Mouse (Mus musculus) intestine, embryonic 14.5 days (tissue): ENCODE results near the gene Sertad2. TPM values are rescaled to one million over a fixed set of nuclear protein-coding genes. Genes with fewer than 3 reads are reported as not detected.

Experiments
- ATAC-seq: fragments of 200-750 bp; cut with Nextera tagmentation; replicated peaks from 2 replicates; pipeline ENCODE4 v1.8.0; 2017; ENCODE audit warnings: low read depth, moderate number of reproducible peaks, moderate TSS enrichment, moderate library complexity; ENCODE audit not compliant: low FRiP score, low TSS enrichment
- DNase-seq: peaks from one replicate; pipeline ENCODE4 v3.0.0-alpha.2; 2018; ENCODE audit warnings: low spot score
- H3K27ac ChIP-seq: fragments of 300-500 bp; sonication (generic); 2 replicates; pipeline ENCODE4 v1.5.1; 2014; ENCODE audit warnings: low read depth, mild to moderate bottlenecking, control low read depth
- H3K27me3 ChIP-seq: fragments of 300-500 bp; sonication (generic); replicated peaks from 2 replicates; pipeline ENCODE4 v1.6.1; 2014; ENCODE audit warnings: low read length, control low read depth; ENCODE audit not compliant: control insufficient read depth, insufficient read depth
- H3K36me3 ChIP-seq: fragments of 300-500 bp; sonication (generic); 2 replicates; pipeline ENCODE4 v1.6.1; 2014; ENCODE audit warnings: low read length, control low read depth; ENCODE audit not compliant: control insufficient read depth, insufficient read depth
- H3K4me1 ChIP-seq: fragments of 300-500 bp; sonication (generic); replicated peaks from 2 replicates; pipeline ENCODE4 v1.6.1; 2014; ENCODE audit warnings: low read length, control low read depth, mixed read lengths; ENCODE audit not compliant: control insufficient read depth, insufficient read depth
- H3K4me2 ChIP-seq: fragments of 300-500 bp; sonication (generic); 2 replicates; pipeline ENCODE4 v1.6.1; 2014; ENCODE audit warnings: low read length
- H3K4me3 ChIP-seq: fragments of 300-500 bp; sonication (generic); 2 replicates; pipeline ENCODE4 v1.5.1; 2014; ENCODE audit warnings: low read depth, low read length, control low read depth, mixed read lengths
- H3K9ac ChIP-seq: fragments of 300-500 bp; sonication (generic); 2 replicates; pipeline ENCODE4 v1.6.1; 2014; ENCODE audit warnings: mild to moderate bottlenecking, low read length
- H3K9me3 ChIP-seq: fragments of 300-500 bp; sonication (generic); 2 replicates; pipeline ENCODE4 v1.6.1; 2016; ENCODE audit warnings: low read length, control low read depth; ENCODE audit not compliant: control insufficient read depth
- WGBS: fragments of 180-500 bp; shearing (Covaris S2); extraction: QIAGEN DNeasy Blood & Tissue Kit; methylation state at CpG from one replicate; pipeline ENCODE4 v1.1.7; 2014; 5-methylcytosine and 5-hydroxymethylcytosine counted together
- polyA plus RNA-seq: library from polyadenylated mRNA; unstranded; fragments of >200 nt; fragmentation: Nextera tagmentation; extraction: Ambion mirVana; gene quantifications from 2 replicates; pipeline ENCODE4 v1.2.1, GENCODE M21; 2014

Gene Sertad2
- polyA plus RNA-seq, 1 experiment from 2014 or later = 26.2 TPM

DNA sequence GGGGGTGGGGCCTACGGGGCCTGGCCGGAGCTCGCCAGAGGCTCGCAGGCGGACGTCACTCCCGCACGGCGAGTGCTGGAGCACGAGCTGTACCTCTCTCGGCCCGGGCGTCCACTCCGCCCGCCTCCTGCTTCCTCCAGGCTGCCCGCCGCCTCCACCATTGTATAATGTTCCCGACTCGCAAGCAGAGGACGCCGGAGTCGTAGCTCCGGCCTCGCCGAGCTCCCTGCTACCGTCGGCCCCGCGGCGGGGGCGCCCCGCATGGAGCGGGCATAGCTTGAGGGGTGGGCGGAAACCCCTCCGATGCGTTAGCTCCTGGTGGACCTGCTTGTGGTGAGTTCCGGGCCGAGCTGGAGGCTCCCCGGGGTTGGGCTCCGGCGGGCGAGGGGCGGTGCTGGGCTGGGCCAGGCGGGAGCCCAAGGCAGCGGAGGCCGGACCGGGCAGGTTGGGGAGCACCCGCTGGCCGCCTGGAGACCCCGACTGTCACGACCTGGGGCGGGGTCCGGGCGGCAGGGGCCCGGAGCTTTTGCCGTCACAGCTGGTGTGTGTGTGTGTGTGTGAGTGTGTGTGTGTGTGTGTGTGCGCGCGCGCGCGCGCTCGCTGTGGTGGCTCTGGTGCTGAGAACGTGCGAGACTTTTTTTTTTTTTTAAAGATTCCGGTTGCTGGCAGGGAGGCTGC, 89.0 kb downstream of the Sertad2 start:
- Histone ChIP-seq H3K4me2 (peak overlapping the region; percentile 71), H3K9me3 (no peaks in the 10 kb centered on the region), H3K4me3 (peak overlapping the region; percentile 77), H3K9ac (peak overlapping the region; percentile 91), H3K36me3 (no peaks in the 10 kb centered on the region), H3K4me1 (peaks cover 21% of the 10 kb centered on the region), H3K27ac (peak overlapping the region; percentile 99), H3K27me3 (no peaks in the 10 kb centered on the region)
- WGBS = under 1% methylated on average over 60 of the region's 67 CpGs
- DNase-seq (peak; percentile 94), ATAC-seq (peak; percentile 95)

DNA sequence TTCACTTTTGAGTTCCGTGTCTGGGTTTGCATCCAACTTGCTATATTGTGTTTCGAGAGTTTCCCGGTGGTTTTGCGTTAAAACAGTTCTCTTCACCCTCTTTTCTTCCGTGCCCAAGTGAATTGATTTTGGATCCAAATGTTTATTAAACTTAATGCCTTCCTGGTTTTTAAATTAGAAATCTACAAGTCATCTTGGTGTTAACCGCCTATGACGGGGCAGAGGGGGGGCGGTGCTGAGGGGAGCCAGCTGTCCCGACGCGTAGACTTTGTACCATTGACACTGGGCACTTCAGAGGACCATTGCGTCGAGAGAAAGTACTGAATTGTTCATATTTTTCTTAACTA, 89.5 kb downstream of the Sertad2 start:
- ATAC-seq = no peak
- Histone ChIP-seq H3K4me3 (peak overlapping the region; percentile 77), H3K4me1 (peaks cover 21% of the 10 kb centered on the region), H3K4me2 (peak overlapping the region; percentile 71), H3K36me3 (no peaks in the 10 kb centered on the region), H3K9ac (peak overlapping the region; percentile 91), H3K9me3 (no peaks in the 10 kb centered on the region), H3K27me3 (no peaks in the 10 kb centered on the region), H3K27ac (peak overlapping the region; percentile 99)
- peak; percentile 81 for DNase-seq
- 1% methylated on average over 13 of the region's 13 CpGs for WGBS

DNA sequence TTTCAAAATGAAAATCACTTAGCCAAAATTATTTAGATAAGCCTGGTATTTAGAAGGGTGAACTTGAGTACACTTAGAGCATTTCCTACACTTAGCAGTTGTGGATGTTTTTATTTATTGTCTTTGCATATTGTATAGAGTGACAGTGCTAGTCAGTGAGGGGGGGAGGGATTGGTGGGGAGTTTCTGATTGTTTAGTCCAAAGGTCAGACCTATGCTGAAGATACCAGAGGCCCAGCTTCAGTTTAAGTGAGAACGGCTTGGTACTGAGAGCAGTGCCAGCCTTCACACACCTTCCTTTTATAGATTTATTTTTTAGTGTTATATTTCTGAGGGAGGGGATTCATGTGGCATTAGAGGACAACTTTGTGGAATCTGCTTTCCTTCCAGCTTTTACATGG, 91.5 kb downstream of the Sertad2 start:
- H3K27me3 ChIP-seq = no peaks in the 10 kb centered on the region
- WGBS = 65% methylated on average over 1 of the region's 1 CpGs
- H3K4me1 ChIP-seq = peaks cover 29% of the 10 kb centered on the region
- H3K4me2 ChIP-seq = peak overlapping the region; percentile 26
- ATAC-seq = no peak
- H3K9me3 ChIP-seq = no peaks in the 10 kb centered on the region
- H3K27ac ChIP-seq = no peak overlapping the region
- H3K36me3 ChIP-seq = no peaks in the 10 kb centered on the region
- no peak overlapping the region for H3K4me3 ChIP-seq
- DNase-seq = no peak
- H3K9ac ChIP-seq = no peak overlapping the region

DNA sequence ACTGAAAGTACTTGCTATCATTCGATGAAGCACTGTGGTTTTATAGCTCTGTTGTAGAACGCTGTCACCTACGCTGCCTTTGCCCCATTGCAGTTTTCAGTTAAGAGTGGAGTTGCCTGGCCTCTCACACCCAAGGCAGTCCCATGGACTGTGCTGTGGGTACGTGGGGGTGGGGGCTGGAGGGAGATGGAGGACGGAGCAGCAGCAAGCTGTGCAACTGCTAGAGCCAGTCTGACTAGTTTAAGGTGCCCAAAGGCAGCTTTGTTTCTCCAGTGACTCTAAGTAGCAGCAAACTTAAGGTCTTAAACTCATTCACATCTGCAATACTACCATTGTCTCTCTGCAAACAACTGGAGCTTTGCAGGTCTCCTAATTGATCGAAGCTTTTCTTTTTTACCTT, 92.6 kb downstream of the Sertad2 start:
- peak overlapping the region; percentile 26 for H3K4me2 ChIP-seq
- no peaks in the 10 kb centered on the region for H3K9me3 ChIP-seq
- H3K36me3 ChIP-seq = no peaks in the 10 kb centered on the region
- no peak overlapping the region for H3K4me3 ChIP-seq
- peak overlapping the region; percentile 55 for H3K27ac ChIP-seq
- ATAC-seq = no peak
- H3K9ac ChIP-seq = no peak overlapping the region
- no peaks in the 10 kb centered on the region for H3K27me3 ChIP-seq
- WGBS = 30% methylated on average over 6 of the region's 6 CpGs
- DNase-seq = peak; percentile 69
- peaks cover 41% of the 10 kb centered on the region for H3K4me1 ChIP-seq

DNA sequence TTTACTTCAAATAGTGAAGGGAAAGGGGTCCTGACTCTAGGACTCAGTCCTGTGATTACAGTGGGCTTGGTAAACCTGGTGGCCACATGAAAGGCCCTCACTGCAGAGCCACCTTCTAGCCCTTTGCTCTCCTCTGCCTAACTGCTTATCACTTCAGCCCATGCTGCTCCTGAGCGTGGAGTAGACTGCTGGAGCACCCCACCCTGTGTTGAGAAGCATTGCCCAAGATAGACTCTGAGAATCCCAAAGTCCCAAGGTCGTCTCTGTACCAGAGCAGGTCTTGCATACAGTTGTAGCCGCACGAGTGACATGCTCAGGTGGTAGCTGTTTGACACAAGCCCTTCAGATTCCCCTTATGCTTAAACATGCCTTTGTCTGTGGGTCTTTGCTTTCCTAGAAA, 93.1 kb downstream of the Sertad2 start:
- Histone ChIP-seq H3K36me3 (no peaks in the 10 kb centered on the region), H3K9me3 (no peaks in the 10 kb centered on the region), H3K4me3 (no peak overlapping the region), H3K9ac (no peak overlapping the region), H3K4me1 (peaks cover 43% of the 10 kb centered on the region), H3K27me3 (no peaks in the 10 kb centered on the region), H3K4me2 (peak overlapping the region; percentile 26), H3K27ac (peak overlapping the region; percentile 55)
- ATAC-seq = no peak
- no peak for DNase-seq
- 52% methylated on average over 4 of the region's 4 CpGs for WGBS

DNA sequence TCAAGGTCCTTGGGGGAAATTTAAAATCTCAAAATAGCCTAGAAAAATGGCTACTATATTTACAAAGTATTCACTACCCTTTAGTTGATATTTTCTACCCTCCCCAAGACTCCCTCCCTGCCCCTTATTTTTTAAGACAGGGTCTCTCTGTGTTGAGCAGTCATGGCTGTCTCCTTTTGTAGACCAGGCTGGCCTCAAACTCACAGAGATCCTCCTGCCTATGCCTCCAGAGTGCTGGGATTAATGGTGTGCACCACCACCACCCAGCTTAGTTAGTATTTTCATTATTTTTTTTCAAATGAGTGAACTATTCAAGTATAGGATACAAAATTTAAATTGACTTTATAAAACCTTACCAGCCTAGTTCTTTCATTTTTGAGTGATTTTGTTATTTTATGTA, 94.0 kb downstream of the Sertad2 start:
- no peaks in the 10 kb centered on the region for H3K27me3 ChIP-seq
- DNase-seq (no peak), ATAC-seq (no peak)
- no peak overlapping the region for H3K9ac ChIP-seq
- H3K36me3 ChIP-seq = no peaks in the 10 kb centered on the region
- H3K4me2 ChIP-seq = no peak overlapping the region
- H3K4me1 ChIP-seq = peaks cover 43% of the 10 kb centered on the region
- H3K9me3 ChIP-seq = no peaks in the 10 kb centered on the region
- no peak overlapping the region for H3K4me3 ChIP-seq
- H3K27ac ChIP-seq = no peak overlapping the region

DNA sequence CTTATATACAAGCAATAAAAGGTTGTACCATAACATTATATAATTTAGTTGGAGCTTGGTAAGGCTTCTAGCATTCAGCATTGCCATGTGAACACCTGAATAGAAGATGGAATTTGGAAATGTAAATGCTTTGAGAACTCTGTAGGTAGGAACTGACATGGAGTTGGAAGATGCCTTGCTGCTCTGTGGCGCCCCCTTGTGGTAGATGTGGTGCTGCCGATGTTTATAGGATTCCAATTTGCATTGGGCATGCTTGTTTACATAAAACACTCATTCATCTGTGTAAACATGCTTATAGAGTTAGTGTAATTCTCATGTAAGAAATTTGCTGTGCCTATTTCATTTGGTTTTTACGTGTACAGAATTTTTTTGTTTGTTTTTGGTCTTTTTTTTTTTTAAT, 95.8 kb downstream of the Sertad2 start:
- DNase-seq = peak; percentile 90
- Histone ChIP-seq H3K36me3 (no peaks in the 10 kb centered on the region), H3K27ac (no peak overlapping the region), H3K4me3 (no peak overlapping the region), H3K4me1 (peaks cover 34% of the 10 kb centered on the region), H3K4me2 (no peak overlapping the region), H3K9me3 (no peaks in the 10 kb centered on the region), H3K9ac (no peak overlapping the region), H3K27me3 (no peaks in the 10 kb centered on the region)
- 27% methylated on average over 3 of the region's 3 CpGs for WGBS
- ATAC-seq = no peak

DNA sequence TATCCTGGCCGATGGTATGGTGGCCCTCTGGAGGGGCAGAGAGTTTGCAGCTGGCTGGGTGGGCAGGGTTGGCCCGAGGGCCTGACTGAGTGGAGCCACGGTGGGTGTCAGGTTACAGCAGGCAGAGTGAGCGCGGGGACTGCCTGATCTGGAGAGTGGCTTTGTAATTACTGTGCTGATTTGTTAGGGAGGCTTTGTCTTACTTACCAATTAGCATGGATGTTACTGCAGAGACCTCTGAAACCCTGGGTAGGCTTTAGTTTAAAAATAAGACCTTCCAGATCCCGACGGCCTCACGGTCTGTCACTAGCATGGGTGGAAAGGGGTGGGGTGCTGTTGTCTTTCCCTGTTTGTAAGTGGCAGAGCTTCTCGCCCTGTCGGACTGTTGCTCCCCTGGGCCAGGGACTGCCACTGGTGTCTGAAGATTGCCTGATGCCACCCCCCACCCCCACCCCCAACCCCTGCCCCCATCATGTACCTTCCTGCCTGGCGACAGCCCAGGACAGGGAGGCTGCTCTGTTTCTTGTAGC, 96.9 kb downstream of the Sertad2 start:
- Histone ChIP-seq H3K9me3 (no peaks in the 10 kb centered on the region), H3K4me2 (peak overlapping the region; percentile 44), H3K36me3 (no peaks in the 10 kb centered on the region), H3K9ac (peak overlapping the region; percentile 30; the same call in 1 of the 2 replicates), H3K27ac (no peak overlapping the region), H3K4me3 (no peak overlapping the region), H3K4me1 (peaks cover 26% of the 10 kb centered on the region), H3K27me3 (no peaks in the 10 kb centered on the region)
- ATAC-seq (0 out of 2 replicates have a peak, but pooled peaks have one; percentile 69), DNase-seq (peak; percentile 69)
- 2% methylated on average over 11 of the region's 11 CpGs for whole genome bisulfite sequencing

DNA sequence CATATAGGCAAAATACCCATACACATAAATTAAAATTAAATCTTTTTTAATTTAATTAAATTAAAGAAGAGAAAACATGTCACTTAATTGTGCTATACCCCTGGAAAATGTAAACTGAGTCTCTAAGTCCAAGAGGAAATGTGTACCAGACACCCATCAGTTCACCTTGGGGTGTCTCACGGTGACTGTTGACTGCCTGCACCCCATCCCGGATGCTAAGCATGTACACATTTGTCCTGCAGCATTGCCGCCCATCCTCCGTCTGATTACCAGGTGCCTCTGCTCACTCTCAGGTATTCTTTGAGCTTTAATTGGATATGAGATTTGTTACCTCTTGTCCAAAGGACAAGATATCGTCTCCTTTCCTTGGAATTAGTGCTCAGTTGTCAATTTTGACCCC, 99.3 kb downstream of the Sertad2 start:
- ATAC-seq (no peak), DNase-seq (no peak)
- Histone ChIP-seq H3K27ac (no peak overlapping the region), H3K27me3 (no peaks in the 10 kb centered on the region), H3K4me3 (no peak overlapping the region), H3K9me3 (no peaks in the 10 kb centered on the region), H3K4me1 (peaks cover 31% of the 10 kb centered on the region), H3K36me3 (no peaks in the 10 kb centered on the region), H3K4me2 (no peak overlapping the region), H3K9ac (no peak overlapping the region)
- WGBS = 77% methylated on average over 5 of the region's 5 CpGs
